Mouse (Mus musculus) ES-Bruce4 (cell line): ENCODE measurements around the gene Cops2.

Experiments
- CTCF ChIP-seq: IDR thresholded peaks from one replicate; pipeline ENCODE4 v1.8.1; 2011; ENCODE audit warnings: low read depth, low read length
- EP300 ChIP-seq: IDR thresholded peaks from 2 replicates; pipeline ENCODE4 v1.6.1; 2011; ENCODE audit warnings: low read depth, low read length; ENCODE audit not compliant: insufficient read depth
- POLR2A ChIP-seq: IDR thresholded peaks from one replicate; pipeline ENCODE4 v1.8.1; 2011; ENCODE audit warnings: low read length; ENCODE audit not compliant: insufficient read depth

- TF ChIP-seq EP300 = no peak
- no peak for TF ChIP-seq POLR2A
- no peak for TF ChIP-seq CTCF
Measured at GRCm38 (mm10) chr2:125864551-125864950, 5.6 kb upstream of the Cops2 start.
